Mouse (Mus musculus) stomach, postnatal 0 days (tissue): Measurements from ENCODE around the gene Gm973.

Source experiments
- CTCF ChIP-seq: IDR thresholded peaks from 2 replicates; pipeline ENCODE4 v1.5.1; 2016; ENCODE audit warnings: antibody characterized with exemption, low read depth, mild to moderate bottlenecking, moderate library complexity
- EP300 ChIP-seq: optimal IDR thresholded peaks from 2 replicates; pipeline ENCODE3; 2016; ENCODE audit warnings: antibody characterized with exemption

- TF ChIP-seq CTCF, result no peak
- no peak for TF ChIP-seq EP300
These were observed 152.8 kb downstream of the Gm973 start for GRCm38 (mm10) chr1:59668871-59669270.
